Mouse (Mus musculus) heart, embryonic 14.5 days (tissue): ENCODE measurements around the gene Itgb4. TPM values are rescaled to one million over a fixed set of nuclear protein-coding genes. Genes with fewer than 3 reads are reported as not detected.

Experiments
- ATAC-seq: fragments of 200-750 bp; cut with Nextera tagmentation; 2 replicates; pipeline ENCODE4 v1.8.0; 2017; ENCODE audit warnings: low read depth, moderate TSS enrichment; ENCODE audit not compliant: insufficient number of reproducible peaks, insufficient read depth, low FRiP score
- H3K27ac ChIP-seq, 2 experiments: fragments of 200-500 bp in 1 of 2; fragments of 300-500 bp in 1 of 2; sonication (generic) in 1 of 2; replicated peaks in 1 of 2; 2 replicates each; pipeline ENCODE4 v1.5.1; 2012 to 2014; ENCODE audit warnings: low read depth in 2 of 2, low read length in 2 of 2, control low read depth in 1 of 2, mild to moderate bottlenecking in 1 of 2, mixed read lengths in 1 of 2; ENCODE audit not compliant: control insufficient read depth in 1 of 2, insufficient read depth in 1 of 2
- H3K27me3 ChIP-seq: fragments of 300-500 bp; sonication (generic); 2 replicates; pipeline ENCODE4 v1.6.1; 2014; ENCODE audit warnings: mild to moderate bottlenecking, low read length, control low read depth; ENCODE audit not compliant: control insufficient read depth, insufficient read depth
- H3K36me3 ChIP-seq: fragments of 300-500 bp; sonication (generic); 2 replicates; pipeline ENCODE4 v1.6.1; 2014; ENCODE audit warnings: mild to moderate bottlenecking, control low read depth, low read length, mixed read lengths; ENCODE audit not compliant: control insufficient read depth, insufficient read depth
- H3K4me1 ChIP-seq, 2 experiments: fragments of 200-500 bp in 1 of 2; fragments of 300-500 bp in 1 of 2; sonication (generic) in 1 of 2; 2 replicates each; pipeline ENCODE4 v1.6.1; 2012 to 2014; ENCODE audit warnings: low read length in 2 of 2, control low read depth in 1 of 2, mixed read lengths in 1 of 2; ENCODE audit not compliant: control insufficient read depth in 2 of 2, insufficient read depth in 2 of 2
- H3K4me2 ChIP-seq: fragments of 300-500 bp; sonication (generic); 2 replicates; pipeline ENCODE4 v1.6.1; 2014; ENCODE audit warnings: mild to moderate bottlenecking, low read length
- H3K4me3 ChIP-seq, 2 experiments: fragments of 200-500 bp in 1 of 2; fragments of 300-500 bp in 1 of 2; sonication (generic) in 1 of 2; 2 replicates each; pipeline ENCODE4 v1.5.1; 2012 to 2014; ENCODE audit warnings: low read length in 2 of 2, mild to moderate bottlenecking in 2 of 2, control low read depth in 1 of 2, low read depth in 1 of 2, moderate library complexity in 1 of 2; ENCODE audit not compliant: control insufficient read depth in 1 of 2, insufficient read depth in 1 of 2
- H3K9ac ChIP-seq: fragments of 300-500 bp; sonication (generic); 2 replicates; pipeline ENCODE4 v1.6.1; 2014; ENCODE audit warnings: mild to moderate bottlenecking, low read length
- H3K9me3 ChIP-seq: fragments of 300-500 bp; sonication (generic); 2 replicates; pipeline ENCODE4 v1.6.1; 2016; ENCODE audit warnings: low read length, control low read depth; ENCODE audit not compliant: control insufficient read depth
- WGBS: fragments of 180-500 bp; shearing (Covaris S2); extraction: QIAGEN DNeasy Blood & Tissue Kit; methylation state at CpG from one replicate; pipeline ENCODE4 v1.1.7; 2014; 5-methylcytosine and 5-hydroxymethylcytosine counted together
- polyA plus RNA-seq: library from polyadenylated mRNA; unstranded; fragments of >200 nt; fragmentation: Nextera tagmentation; extraction: Ambion mirVana; gene quantifications from 2 replicates; pipeline ENCODE4 v1.2.1, GENCODE M21; 2014

Gene Itgb4
- polyA plus RNA-seq, 1 experiment from 2014 or later: 0.93 TPM

GRCm38 (mm10) chr11:116057237-116057881 is 82.8 kb downstream of the Itgb4 start:
- no peak for ATAC-seq
- no peak overlapping the region for H3K9ac ChIP-seq
- H3K9me3 ChIP-seq: no peaks in the 10 kb centered on the region
- H3K4me1 ChIP-seq: peaks cover 13 to 16% of the 10 kb centered on the region in 2 experiments
- no peaks in the 10 kb centered on the region for H3K27me3 ChIP-seq
- H3K36me3 ChIP-seq: peaks cover 100% of the 10 kb centered on the region
- peak overlapping the region; percentile 4 to 33; a peak in 2 of 4 replicates for H3K27ac ChIP-seq
- H3K4me3 ChIP-seq: no peak overlapping the region
- no peak overlapping the region for H3K4me2 ChIP-seq
- 25% methylated on average over 4 of the region's 4 CpGs for WGBS

Other genes with a start within 250 kb of the Itgb4 start
- gene Tmem94, start 209.3 kb upstream of the Itgb4 start, polyA plus RNA-seq: 27.1 and 28.7 TPM in 2 replicates
- 21.0 and 21.1 TPM in 2 replicates for gene Caskin2, start 161.1 kb upstream of the Itgb4 start, polyA plus RNA-seq
- gene Tsen54, start 160.0 kb upstream of the Itgb4 start, polyA plus RNA-seq: 18.9 and 24.2 TPM in 2 replicates
- gene Llgl2, start 150.7 kb upstream of the Itgb4 start, polyA plus RNA-seq: 14.5 and 15.5 TPM in 2 replicates
- 0.09 and 0.22 TPM in 2 replicates for gene Myo15b, start 116.3 kb upstream of the Itgb4 start, polyA plus RNA-seq
- 48.5 and 51.5 TPM in 2 replicates for gene Smim5, start 74.7 kb upstream of the Itgb4 start, polyA plus RNA-seq
- 1.0 and 2.1 TPM in 2 replicates for gene Smim6, start 62.7 kb upstream of the Itgb4 start, polyA plus RNA-seq
- 20.1 and 22.9 TPM in 2 replicates for gene Sap30bp, start 41.4 kb upstream of the Itgb4 start, polyA plus RNA-seq
- 8.2 and 9.6 TPM in 2 replicates for gene Recql5, start 41.2 kb upstream of the Itgb4 start, polyA plus RNA-seq
- gene Galk1, start 38.0 kb downstream of the Itgb4 start, polyA plus RNA-seq: 126 and 128 TPM in 2 replicates
- 649 and 684 TPM in 2 replicates for gene H3f3b, start 53.3 kb downstream of the Itgb4 start, polyA plus RNA-seq
- 19.3 and 20.9 TPM in 2 replicates for gene Unk, start 55.6 kb downstream of the Itgb4 start, polyA plus RNA-seq
- 0.66 and 0.69 TPM in 2 replicates for gene Unc13d, start 103.3 kb downstream of the Itgb4 start, polyA plus RNA-seq
- gene Wbp2, start 112.3 kb downstream of the Itgb4 start, polyA plus RNA-seq: 139 and 141 TPM in 2 replicates
- gene Trim47, start 152.5 kb downstream of the Itgb4 start, polyA plus RNA-seq: 63.3 and 66.1 TPM in 2 replicates
- 3.8 and 4.8 TPM in 2 replicates for gene Trim65, start 156.4 kb downstream of the Itgb4 start, polyA plus RNA-seq
- gene Mrpl38, start 164.2 kb downstream of the Itgb4 start, polyA plus RNA-seq: 92.3 and 96.6 TPM in 2 replicates
- 13.6 and 14.9 TPM in 2 replicates for gene Fbf1, start 193.5 kb downstream of the Itgb4 start, polyA plus RNA-seq
- 85.1 and 89.4 TPM in 2 replicates for gene Ten1, start 224.1 kb downstream of the Itgb4 start, polyA plus RNA-seq
- 36.8 and 39.6 TPM in 2 replicates for gene Acox1, start 224.3 kb downstream of the Itgb4 start, polyA plus RNA-seq